Mouse (Mus musculus): ENCODE data around the gene Gbp9. TPM values are rescaled to one million over a fixed set of nuclear protein-coding genes. Genes with fewer than 3 reads are reported as not detected.
"Not testable (repeated sequence)": the region's sequence is repeated elsewhere in the genome, so short reads cannot be mapped to it uniquely, and the experiment has no call there.

The Gbp9 gene
- 10 to 100 TPM; 10.2 to 13.1 TPM for total RNA-seq (2021)

DNA sequence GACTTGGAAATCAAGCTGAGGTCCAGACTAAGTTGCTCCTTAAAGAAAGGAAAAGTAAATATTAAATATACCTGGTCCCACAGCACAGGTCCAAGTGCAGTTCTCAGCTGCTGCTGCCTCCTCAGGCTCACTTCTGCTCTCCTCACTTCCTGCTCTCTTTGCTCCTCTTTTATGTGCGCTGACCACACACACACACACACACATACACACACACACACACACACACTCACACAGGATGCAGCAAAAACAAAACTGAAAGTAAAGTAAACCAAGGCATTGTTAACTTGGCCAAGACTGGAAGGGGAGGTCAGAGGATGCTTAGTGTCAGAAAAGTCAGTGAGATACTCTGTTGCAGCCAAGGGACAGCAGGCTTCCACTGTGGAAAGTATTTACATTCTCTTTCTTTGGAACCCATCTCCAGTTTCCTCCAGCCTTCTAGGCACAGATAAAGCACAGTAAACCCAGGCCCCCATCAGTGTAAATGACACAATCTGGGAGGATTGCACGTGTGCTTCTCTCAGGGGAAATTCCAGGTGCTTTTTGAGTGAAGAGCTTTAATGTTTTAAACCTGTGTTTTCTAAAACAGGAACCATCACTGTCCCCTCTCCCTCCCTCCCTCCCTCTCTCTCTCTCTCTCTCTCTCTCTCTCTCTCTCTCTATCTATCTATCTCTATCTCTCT lies at the start of gene Gbp9, which contains the start of the genes Gbp8 and Gbp4:
Gene Gbp9, minus strand, starts transcription at position 131 of the 680 bp plus-strand sequence.
Gene Gbp8, minus strand, starts transcription at position 132 of the 680 bp plus-strand sequence.
Gene Gbp4, minus strand, starts transcription at position 178 of the 680 bp plus-strand sequence.
- intact Hi-C loops (cut with DNase I): not testable (repeated sequence)

DNA sequence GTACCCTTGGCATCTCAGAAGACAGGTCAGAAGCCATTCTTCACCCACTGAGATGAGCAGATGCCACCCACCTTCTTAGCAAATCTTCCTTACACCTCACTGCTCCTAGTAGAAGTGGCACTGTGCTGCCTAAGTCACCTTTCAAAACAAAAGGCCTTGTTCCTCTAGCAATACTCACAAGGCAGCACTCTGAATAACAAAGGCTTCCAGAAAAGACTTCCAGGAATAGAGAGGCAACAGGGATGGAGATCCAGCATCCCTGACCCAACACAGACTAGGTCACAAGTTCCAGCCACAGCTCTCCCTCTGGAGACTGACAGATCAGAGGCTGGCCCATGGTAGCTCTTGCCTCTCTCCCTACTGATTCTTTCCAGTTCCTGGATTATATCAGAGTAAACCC lies 42.1 kb upstream of the Gbp9 start:
- DNase-seq: no peak
- intact Hi-C loops (cut with DNase I): loop anchor here (2.0 to 10.0 kb wide), 2 partner anchors 19 to 197 kb away; partner anchors contain the start of gene Abcg3

More for the DNA sequence above, at the start of gene Gbp9, which contains the start of the genes Gbp8 and Gbp4:
- DNase-seq: peak; percentile 32 to 36

DNA sequence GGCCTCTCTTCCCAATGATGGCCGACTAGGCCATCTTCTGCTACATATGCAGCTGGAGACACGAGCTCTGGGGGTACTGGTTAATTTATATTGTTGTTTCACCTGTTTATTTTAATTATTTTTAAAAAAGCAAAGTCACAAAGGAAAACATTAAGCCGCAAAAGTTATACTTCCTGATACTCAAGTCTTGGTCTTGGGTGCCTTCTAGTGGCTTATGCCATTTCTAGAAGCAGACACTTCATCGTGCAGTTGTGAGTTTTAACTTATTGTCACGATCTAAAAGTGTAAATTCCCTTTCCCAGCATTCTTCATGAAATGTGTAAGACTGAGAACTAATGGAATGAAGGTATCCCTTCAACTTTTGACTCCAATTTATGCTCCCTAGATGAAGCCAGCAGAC lies 17.2 kb upstream of the Gbp9 start:
- intact Hi-C loops (cut with DNase I): no loop called here
- no peak for DNase-seq

DNA sequence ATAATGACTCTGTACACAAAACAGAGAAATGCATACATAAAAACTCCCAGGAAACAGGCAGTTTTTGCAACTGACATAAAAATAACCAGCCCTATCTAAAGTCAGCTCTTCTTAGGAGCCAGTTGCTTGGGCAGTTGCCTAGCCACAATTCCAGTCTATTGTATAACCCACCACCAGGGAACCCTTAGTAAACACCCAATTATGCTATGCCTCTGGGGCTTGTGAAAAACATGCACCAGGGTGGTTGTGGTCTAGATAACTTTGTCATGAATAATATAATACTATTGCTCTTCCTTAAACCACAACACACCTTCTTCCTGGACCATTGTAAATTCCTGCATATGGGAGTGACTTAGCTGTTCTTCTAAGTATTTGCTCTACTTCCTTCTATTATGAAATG lies 14.7 kb upstream of the Gbp9 start:
- DNase-seq: no peak
- intact Hi-C loops (cut with DNase I): no loop called here

DNA sequence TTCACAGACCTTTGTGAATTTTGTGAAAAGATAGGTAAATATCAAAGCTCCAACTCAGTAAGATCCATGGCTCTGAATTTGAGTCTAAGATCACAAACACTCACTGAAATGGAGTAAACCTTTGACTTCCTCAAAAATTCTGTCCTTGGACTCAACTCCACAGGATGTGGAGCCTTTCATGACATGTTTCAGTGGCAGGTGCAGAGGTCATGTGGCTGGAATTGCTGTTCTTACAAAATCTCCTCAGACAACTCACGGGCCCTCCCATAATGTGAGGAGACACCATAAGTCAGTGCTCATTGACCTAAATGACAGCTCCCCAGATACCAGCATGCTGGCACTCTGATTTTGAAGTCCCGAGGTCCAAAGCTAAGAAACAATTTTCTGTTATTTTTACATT lies 8.7 kb upstream of the Gbp9 start:
- intact Hi-C loops (cut with DNase I): loop anchor here (5.0 kb wide), 1 partner anchor 36 kb away; no protein-coding TSS in a partner anchor

DNA sequence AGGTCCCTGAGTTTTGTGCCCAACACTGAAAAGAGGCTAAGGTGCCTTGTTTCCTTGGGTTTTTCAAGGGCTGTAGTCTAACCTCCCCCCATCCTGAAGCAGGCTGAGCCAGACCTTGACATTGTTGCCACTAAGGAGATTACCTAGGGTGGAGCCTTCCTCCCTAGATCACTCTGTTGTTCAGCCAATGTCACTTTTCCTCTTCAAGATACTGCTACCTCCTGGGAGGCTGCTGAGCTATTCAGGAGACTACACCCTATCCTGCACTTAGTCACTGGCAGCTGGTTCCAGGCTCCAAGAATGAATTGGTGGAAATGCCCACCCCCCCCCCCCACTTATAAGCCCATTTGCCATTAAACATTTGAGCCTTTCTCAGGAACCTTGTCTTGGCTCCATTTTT lies 7.1 kb upstream of the Gbp9 start:
- DNase-seq: peak; percentile 26 to 34
- intact Hi-C loops (cut with DNase I): loop anchor here (5.0 kb wide), 1 partner anchor 34 kb away; no protein-coding TSS in a partner anchor

More for the DNA sequence above, 8.7 kb upstream of the Gbp9 start:
- DNase-seq: not testable (repeated sequence)

DNA sequence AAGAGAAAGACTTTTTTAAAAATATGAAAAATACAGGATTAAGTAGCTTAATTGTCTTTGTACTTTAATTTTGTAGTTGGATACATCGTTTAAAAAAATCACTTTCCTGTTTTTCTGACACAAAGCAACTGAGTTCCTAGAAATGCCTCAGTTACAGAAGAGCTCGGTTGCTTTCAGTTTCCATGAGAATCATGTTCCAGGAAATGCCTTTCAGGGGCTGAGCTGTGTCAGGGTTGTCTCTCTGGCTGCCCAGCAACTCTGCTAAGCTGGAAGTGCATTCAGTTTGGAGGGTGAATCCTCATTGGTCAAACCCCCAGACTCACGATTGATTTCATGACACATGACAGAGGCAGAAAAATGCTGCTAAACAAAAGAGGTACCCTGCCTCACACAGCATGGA lies 6.4 kb upstream of the Gbp9 start:
- intact Hi-C loops (cut with DNase I): loop anchor here (5.0 kb wide), 1 partner anchor 33 kb away; no protein-coding TSS in a partner anchor
- peak in 1 of 2 experiments; percentile 25 for DNase-seq

DNA sequence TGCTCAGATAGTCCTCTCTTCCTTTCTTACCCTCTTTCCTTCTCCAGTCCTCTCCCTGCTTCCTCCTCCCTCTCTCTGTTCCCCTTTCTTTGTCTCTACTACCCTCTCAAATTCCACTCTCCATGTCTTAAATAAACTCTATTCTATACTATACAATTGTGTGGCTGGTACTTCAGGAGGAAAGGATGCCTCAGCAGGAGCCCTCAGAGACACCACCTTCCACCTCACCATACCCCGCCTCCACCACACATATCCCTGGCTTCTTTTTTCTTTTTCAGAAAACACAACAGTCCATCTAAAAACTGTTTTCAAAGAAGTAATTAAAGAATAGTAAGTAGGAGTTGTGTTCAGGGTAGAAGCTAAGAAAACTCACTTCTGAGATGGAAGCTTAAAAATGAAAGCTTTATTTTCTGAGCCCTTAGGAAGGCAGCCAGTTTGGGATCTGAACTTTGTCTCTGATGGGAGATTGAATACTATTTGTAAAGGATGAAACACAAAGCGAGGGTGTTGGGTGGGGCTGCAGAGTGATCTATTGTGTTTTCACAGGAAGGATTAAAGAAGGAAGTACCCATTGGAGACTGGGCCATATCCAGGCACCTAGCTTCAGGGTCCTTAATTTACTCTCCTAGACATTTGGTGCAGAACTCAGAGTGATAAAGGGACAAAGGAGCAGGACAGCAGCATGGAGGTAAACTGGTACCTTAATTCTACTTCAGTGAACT lies 911 bp upstream of the Gbp9 start:
- intact Hi-C loops (cut with DNase I): not testable (repeated sequence)

DNA sequence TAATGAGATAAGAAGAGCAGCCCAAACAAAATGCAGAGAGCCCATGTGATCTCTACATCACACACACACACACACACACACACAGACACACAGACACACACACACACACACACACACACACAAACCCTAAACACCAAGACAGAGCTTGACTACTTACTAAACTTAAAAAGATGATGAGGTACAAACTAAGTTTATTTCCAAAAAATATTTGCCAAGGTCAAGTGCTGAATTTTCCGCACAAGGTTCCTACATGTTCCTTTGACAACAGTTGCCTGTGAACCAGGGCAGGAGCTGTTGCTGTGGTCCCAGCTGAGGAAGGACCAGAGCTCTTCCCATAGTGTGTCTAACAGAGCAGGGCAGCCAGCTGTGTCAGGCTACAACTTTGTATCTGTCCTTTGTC lies 433 bp downstream of the Gbp9 start:
- peak in 1 of 2 experiments; percentile 12 for DNase-seq
- intact Hi-C loops (cut with DNase I): no loop called here

More for the DNA sequence above, 911 bp upstream of the Gbp9 start:
- not testable (repeated sequence) for DNase-seq

DNA sequence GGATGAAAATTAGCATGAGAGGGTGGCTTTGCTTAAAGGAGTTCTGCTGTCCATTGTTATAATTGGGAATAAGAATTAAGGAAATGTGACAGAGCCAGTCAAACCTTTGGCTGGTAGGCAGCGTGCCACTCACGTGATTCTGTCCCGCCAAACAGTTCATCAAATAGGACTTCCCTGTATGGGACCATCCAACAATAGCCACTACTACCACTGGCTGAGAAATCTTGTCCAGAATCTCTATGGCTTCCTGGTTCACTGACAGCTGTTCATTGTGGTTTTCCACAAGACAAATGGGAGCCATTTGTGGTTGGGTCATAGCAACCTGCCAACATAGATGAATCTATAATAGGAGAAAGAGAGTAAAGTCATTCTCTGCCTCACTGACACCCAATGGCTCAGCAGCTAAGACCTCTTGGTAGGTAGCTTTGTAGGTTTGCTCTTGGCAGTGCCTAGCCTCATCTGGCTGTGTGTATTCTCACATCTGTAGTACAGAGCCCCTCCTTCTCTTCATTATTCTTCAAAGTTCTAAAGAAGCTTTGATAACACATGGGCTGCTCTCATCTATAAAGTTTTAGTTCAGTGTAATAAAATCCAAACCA lies 2.5 kb downstream of the Gbp9 start:
- DNase-seq; intact Hi-C loops (cut with DNase I): not testable (repeated sequence)

DNA sequence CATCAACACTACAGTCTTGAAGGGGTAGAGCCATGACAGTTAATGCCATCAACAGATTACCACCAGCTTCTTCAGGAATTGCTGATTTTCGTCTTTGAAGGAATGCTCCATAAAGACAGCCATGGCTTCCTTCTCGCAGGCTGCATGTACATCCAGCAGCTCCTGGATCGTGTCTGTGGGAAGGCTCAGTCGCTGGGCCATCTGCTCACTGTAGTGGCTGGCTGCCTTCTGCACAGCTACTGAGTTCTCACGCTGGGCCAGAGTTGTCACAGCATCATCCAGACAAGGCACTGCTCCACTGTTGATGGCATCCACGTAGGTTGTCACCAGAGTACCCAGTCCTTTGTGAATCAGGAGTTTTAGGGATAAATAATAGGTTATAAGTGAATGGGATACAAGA lies 17.6 kb downstream of the Gbp9 start:
- intact Hi-C loops (cut with DNase I); DNase-seq: not testable (repeated sequence)

DNA sequence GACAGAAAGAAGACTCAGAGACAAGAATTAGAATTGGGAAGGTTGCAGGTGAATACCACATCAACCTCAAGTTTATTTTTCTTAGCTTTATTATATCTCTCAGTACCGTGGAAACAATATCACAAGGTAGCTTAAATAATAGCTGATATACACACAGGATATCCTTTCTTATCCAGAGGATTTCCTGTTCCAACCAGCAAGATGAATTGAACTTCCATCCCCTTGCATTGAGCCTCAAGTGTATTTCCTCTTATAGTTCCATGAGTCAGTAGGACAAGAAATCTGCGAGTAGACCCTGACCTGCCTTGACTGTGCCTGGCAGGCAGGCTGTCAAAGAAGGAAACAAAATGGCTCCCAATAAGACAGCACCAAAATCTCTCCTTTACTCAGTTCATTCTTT lies 23.6 kb downstream of the Gbp9 start:
- intact Hi-C loops (cut with DNase I): no loop called here
- no peak for DNase-seq

DNA sequence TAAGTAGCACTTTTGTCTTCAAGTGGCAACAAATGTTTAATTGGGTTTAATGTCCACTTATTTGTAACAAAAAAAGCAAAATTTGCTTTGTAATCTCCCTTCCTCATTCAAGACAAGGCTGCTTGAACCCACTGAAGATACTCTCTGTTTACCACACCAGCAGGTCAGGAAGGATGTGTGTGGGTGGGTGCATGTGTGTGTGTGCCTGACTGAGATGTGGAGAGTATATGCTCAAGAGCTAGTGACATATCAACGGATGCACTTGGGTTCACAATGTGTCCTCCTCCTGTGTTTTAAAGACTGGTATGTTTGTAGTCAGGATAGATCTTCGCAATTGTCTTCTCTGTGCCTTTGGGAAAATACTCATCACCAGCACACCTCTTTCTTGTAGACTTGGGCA lies 24.6 kb downstream of the Gbp9 start:
- no peak for DNase-seq
- intact Hi-C loops (cut with DNase I): loop anchor here (5.0 kb wide), 1 partner anchor 33 kb away; no protein-coding TSS in a partner anchor

DNA sequence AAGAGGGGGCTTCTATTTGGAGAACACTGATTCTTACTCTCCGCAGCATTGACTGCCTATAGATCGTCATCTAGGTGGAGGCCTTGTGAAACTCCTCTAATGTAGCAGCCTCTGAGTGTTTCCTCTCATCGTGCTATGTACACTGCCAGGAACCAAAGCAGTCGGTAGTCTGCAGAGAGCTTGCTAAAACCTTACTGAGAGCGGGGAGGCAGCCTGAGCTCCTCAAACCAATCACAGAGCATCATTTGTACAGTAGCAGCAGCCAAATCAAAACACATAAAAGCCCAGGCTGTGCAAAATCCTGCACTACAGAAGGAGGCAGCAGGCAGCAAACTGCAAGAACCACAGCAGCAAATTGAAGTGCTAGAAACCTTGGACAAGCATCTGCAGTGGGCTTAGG lies 25.7 kb downstream of the Gbp9 start:
- intact Hi-C loops (cut with DNase I): loop anchor here (5.0 kb wide), 1 partner anchor 34 kb away; no protein-coding TSS in a partner anchor
- no peak for DNase-seq

DNA sequence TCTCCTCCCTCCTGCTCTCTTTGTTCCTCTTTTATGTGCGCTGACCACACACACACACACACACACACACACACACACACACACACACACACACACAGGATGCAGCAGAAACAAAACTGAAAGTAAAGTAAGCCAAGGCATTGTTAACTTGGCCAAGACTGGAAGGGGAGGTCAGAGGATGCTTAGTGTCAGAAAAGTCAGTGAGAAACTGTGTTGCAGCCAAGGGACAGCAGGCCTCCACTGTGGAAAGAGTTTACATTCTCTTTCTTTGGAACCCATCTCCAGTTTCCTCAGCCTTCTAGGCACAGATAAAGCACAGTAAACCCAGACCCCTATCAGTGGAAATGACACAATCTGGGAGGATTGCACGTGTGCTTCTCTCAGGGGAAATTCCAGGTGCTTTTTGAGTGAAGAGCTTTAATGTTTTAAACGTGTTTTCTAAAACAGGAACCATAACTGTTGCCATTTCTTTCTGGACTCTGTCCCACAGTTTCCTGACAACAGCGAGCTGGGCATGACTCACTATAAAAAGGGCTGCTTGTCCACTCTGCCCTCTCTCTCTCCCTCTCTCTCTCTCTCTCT lies 29.0 kb downstream of the Gbp9 start:
- peak; percentile 71 to 75 for DNase-seq
- intact Hi-C loops (cut with DNase I): loop anchor here (5.0 kb wide), 1 partner anchor 37 kb away; no protein-coding TSS in a partner anchor

DNA sequence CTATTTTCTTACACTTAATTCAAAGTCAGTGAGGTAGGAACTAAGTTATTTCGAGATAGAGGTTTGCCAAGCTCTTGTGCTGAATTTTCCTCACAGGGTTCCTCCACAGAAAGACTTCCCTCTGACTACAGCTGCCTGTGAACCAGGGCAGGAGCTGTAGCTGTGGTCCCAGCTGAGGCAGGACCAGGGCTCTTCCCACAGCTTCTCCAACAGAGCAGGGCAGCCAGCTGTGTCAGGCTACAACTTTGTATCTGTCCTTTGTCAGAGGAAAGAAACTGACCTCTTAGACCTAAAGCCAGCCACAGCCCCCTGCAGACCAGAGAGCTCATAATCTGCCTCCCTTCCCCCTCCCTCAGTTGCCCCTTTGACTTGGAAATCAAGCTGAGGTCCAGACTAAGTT lies 29.6 kb downstream of the Gbp9 start:
- intact Hi-C loops (cut with DNase I): loop anchor here (5.0 kb wide), 1 partner anchor 38 kb away; no protein-coding TSS in a partner anchor
- peak; percentile 21 to 25 for DNase-seq

DNA sequence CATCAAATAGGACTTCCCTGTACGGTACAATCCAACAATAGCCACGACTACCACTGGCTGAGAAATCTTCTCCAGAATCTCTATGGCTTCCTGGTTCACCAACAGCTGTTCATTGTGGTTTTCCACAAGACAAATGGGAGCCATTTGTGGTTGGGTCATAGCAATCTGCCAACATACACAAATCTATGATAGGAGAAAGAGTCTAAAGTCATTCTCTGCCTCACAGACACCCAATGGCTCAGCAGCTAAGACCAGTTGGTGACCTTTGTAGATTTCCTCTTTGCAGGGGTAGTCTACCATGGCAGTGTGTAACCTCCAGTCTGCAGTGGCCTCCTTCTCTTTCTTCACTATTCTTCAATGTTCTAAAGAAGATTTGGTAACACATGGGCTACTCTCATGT lies 33.6 kb downstream of the Gbp9 start:
- DNase-seq; intact Hi-C loops (cut with DNase I): not testable (repeated sequence)

DNA sequence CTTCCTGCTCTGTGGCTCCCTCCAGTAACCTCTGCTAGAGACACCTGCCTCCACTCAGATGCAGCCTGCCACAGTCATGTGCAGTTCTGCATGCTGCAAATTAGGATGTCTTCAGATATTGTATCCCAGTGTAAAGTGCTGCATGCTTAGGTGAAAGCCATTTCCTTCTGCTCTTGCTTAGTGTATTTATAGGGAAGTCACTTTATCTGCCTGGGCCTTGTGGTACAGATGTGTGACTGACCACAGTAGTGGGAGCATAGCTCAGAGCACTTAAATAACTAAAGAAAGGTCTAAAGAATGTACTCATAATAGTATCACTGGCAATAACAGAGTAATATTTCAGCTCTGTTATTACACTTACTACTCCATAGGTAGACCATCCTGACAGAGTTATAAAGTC lies 57.4 kb downstream of the Gbp9 start:
- intact Hi-C loops (cut with DNase I): no loop called here
- no peak for DNase-seq

DNA sequence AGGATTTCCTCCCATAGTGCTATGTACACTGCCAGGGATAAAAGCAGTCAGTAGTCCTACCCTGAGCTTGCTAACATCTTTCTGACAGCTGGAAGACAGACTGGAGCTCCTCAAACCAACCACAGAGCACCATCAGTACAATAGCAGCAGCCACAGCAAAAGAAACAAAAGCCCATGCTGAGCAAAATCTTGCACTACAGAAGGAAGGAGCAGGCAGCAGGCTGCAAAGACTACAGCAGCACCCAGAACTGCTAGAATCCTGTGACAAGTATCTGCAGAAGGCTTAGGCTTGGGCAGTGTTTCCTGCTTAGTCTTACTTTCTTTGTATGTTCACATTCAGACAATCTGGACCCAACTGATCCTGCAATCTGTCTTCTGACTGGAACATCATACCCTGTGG lies 71.0 kb downstream of the Gbp9 start:
- DNase-seq; intact Hi-C loops (cut with DNase I): not testable (repeated sequence)

DNA sequence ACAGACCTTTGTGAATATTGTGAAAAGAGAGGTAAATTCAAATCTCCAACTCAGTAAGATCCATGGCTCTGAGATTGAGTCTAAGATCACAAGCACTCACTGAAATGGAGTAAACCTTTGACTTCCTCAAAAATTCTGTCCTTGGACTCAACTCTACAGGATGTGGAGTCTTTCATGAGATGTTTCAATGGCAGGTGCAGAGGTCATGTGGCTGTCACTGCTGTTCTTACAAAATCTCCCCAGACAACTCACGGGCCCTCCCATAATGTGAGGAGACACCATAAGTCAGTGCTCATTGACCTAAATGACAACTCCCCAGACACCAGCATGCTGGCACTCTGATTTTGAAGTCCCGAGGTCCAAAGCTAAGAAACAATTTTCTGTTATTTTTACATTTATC lies 74.9 kb downstream of the Gbp9 start:
- intact Hi-C loops (cut with DNase I); DNase-seq: not testable (repeated sequence)
